Mouse (Mus musculus) ES-E14 (cell line): ENCODE data around the gene Fam122a. TPM values are rescaled to one million over a fixed set of nuclear protein-coding genes. Genes with fewer than 3 reads are reported as not detected.

ENCODE experiments used
- DNase-seq: peaks from one replicate; pipeline ENCODE4 v3.0.0-alpha.2; 2013; ENCODE audit warnings: low read depth, low spot score
- H3K27ac ChIP-seq: 2 replicates; pipeline ENCODE4 v1.5.1; 2012; ENCODE audit warnings: low read depth, mild to moderate bottlenecking, low read length, moderate library complexity, mixed read lengths; ENCODE audit not compliant: poor library complexity, insufficient read depth, severe bottlenecking
- H3K36me3 ChIP-seq: 2 replicates; pipeline ENCODE4 v1.6.1; 2012; ENCODE audit warnings: mild to moderate bottlenecking, low read length, moderate library complexity, mixed read lengths; ENCODE audit not compliant: control insufficient read depth, poor library complexity, insufficient read depth, severe bottlenecking
- H3K4me1 ChIP-seq, 2 experiments: fragments of 150-350 bp in 1 of 2; sonication (generic) in 1 of 2; 2 replicates each; pipeline ENCODE4 v1.6.1; 2012; ENCODE audit warnings: low read length in 2 of 2, mild to moderate bottlenecking in 1 of 2, mixed read lengths in 1 of 2; ENCODE audit not compliant: control insufficient read depth in 2 of 2, insufficient read depth in 2 of 2, poor library complexity in 1 of 2
- H3K4me3 ChIP-seq, 2 experiments: fragments of 150-350 bp in 1 of 2; sonication (generic) in 1 of 2; 2 replicates each; pipeline ENCODE4 v1.5.1; 2012; ENCODE audit warnings: low read length in 2 of 2, low read depth in 1 of 2, mild to moderate bottlenecking in 1 of 2, mixed read lengths in 1 of 2; ENCODE audit not compliant: insufficient read depth in 1 of 2, poor library complexity in 1 of 2, severe bottlenecking in 1 of 2
- H3K9ac ChIP-seq: 2 replicates; pipeline ENCODE4 v1.6.1; 2012; ENCODE audit warnings: low read depth, mild to moderate bottlenecking, low read length, mixed read lengths; ENCODE audit not compliant: poor library complexity, insufficient read depth, severe bottlenecking
- H3K9me3 ChIP-seq: fragments of 150-350 bp; sonication (generic); 2 replicates; pipeline ENCODE4 v1.6.1; 2012; ENCODE audit warnings: low read depth, mild to moderate bottlenecking, low read length; ENCODE audit not compliant: control insufficient read depth, insufficient read depth
- CHD2 ChIP-seq: IDR thresholded peaks from 2 replicates; pipeline ENCODE4 v1.6.1; 2014; ENCODE audit warnings: mild to moderate bottlenecking, low read depth, low read length, inconsistent platforms
- HCFC1 ChIP-seq: IDR thresholded peaks from 2 replicates; pipeline ENCODE4 v1.6.1; 2012; ENCODE audit warnings: low read length, inconsistent platforms, borderline replicate concordance; ENCODE audit not compliant: insufficient read depth
- MAFK ChIP-seq: IDR thresholded peaks from 2 replicates; pipeline ENCODE4 v1.6.1; 2014; ENCODE audit warnings: mild to moderate bottlenecking, low read depth, low read length, inconsistent platforms; ENCODE audit not compliant: insufficient read depth
- ZC3H11A ChIP-seq: IDR thresholded peaks from 2 replicates; pipeline ENCODE4 v1.6.1; 2012; ENCODE audit warnings: low read depth, mild to moderate bottlenecking, inconsistent platforms, low read length, borderline replicate concordance
- ZNF384 ChIP-seq: IDR thresholded peaks from 2 replicates; pipeline ENCODE4 v1.6.1; 2012; ENCODE audit warnings: low read depth, low read length, inconsistent platforms
- in situ Hi-C, 2 experiments: fragments of 600-800 bp; cut with MboI; formaldehyde crosslinking; loops; one replicate each; pipeline ENCODE4 v1.15.1; 2025; ENCODE audit warnings: low sequenced_read_pairs in 2 of 2, inconsistent platforms in 1 of 2; ENCODE audit not compliant: unreplicated experiment in 2 of 2
- total RNA-seq: library from RNA; depleted of rRNA; stranded (reverse); fragments of 300-350 nt; gene quantifications from 2 replicates; pipeline ENCODE4 v1.2.3, GENCODE M21; 2012

Gene Fam122a
- total RNA-seq, 1 experiment = 2.4 TPM

GRCm38 (mm10) chr19:24499291-24499690 is 22.1 kb upstream of the Fam122a start:
- H3K4me3 ChIP-seq = no peak overlapping the region
- peaks cover 2 to 14% of the 10 kb centered on the region in 2 experiments; a peak in 2 of 4 replicates for H3K4me1 ChIP-seq
- no peak for TF ChIP-seq ZC3H11A
- TF ChIP-seq MAFK = no peak
- TF ChIP-seq ZNF384 = no peak
- TF ChIP-seq CHD2 = no peak
- no peak for TF ChIP-seq HCFC1
- H3K27ac ChIP-seq = no peak overlapping the region
- no peaks in the 10 kb centered on the region for H3K9me3 ChIP-seq
- in situ Hi-C loops = no loop called here
- no peaks in the 10 kb centered on the region for H3K36me3 ChIP-seq
- H3K9ac ChIP-seq = no peak overlapping the region
- no peak for DNase-seq

GRCm38 (mm10) chr19:24493887-24494286 is 16.7 kb upstream of the Fam122a start:
- no peak for DNase-seq
- Histone ChIP-seq H3K27ac (no peak overlapping the region), H3K9ac (no peak overlapping the region), H3K4me1 (peaks cover 12 to 15% of the 10 kb centered on the region in 2 experiments), H3K9me3 (no peaks in the 10 kb centered on the region), H3K36me3 (no peaks in the 10 kb centered on the region), H3K4me3 (no peak overlapping the region)
- TF ChIP-seq CHD2 (no peak), ZC3H11A (no peak), HCFC1 (no peak), MAFK (no peak), ZNF384 (no peak)
- in situ Hi-C loops = no loop called here

- Histone ChIP-seq H3K36me3 (no peaks in the 10 kb centered on the region), H3K27ac (peak overlapping the region; percentile 66), H3K4me3 (peak overlapping the region in 1 of 2 experiments; percentile 0; a peak in 1 of 4 replicates), H3K9ac (no peak overlapping the region), H3K4me1 (peaks cover 12 to 15% of the 10 kb centered on the region in 2 experiments), H3K9me3 (no peaks in the 10 kb centered on the region)
- TF ChIP-seq MAFK (no peak), ZC3H11A (no peak), ZNF384 (peak; percentile 92)
- DNase-seq = peak; percentile 70
- in situ Hi-C loops = no loop called here
Measured at GRCm38 (mm10) chr19:24491824-24492223, 14.7 kb upstream of the Fam122a start.

GRCm38 (mm10) chr19:24490275-24490674 is 13.1 kb upstream of the Fam122a start:
- in situ Hi-C loops = no loop called here
- H3K4me3 ChIP-seq = no peak overlapping the region
- H3K36me3 ChIP-seq = no peaks in the 10 kb centered on the region
- no peak overlapping the region for H3K9ac ChIP-seq
- H3K4me1 ChIP-seq = peaks cover 11 to 13% of the 10 kb centered on the region in 2 experiments
- TF ChIP-seq MAFK (no peak), HCFC1 (no peak), ZNF384 (no peak), CHD2 (no peak), ZC3H11A (no peak)
- no peaks in the 10 kb centered on the region for H3K9me3 ChIP-seq
- no peak for DNase-seq
- H3K27ac ChIP-seq = no peak overlapping the region

DNA sequence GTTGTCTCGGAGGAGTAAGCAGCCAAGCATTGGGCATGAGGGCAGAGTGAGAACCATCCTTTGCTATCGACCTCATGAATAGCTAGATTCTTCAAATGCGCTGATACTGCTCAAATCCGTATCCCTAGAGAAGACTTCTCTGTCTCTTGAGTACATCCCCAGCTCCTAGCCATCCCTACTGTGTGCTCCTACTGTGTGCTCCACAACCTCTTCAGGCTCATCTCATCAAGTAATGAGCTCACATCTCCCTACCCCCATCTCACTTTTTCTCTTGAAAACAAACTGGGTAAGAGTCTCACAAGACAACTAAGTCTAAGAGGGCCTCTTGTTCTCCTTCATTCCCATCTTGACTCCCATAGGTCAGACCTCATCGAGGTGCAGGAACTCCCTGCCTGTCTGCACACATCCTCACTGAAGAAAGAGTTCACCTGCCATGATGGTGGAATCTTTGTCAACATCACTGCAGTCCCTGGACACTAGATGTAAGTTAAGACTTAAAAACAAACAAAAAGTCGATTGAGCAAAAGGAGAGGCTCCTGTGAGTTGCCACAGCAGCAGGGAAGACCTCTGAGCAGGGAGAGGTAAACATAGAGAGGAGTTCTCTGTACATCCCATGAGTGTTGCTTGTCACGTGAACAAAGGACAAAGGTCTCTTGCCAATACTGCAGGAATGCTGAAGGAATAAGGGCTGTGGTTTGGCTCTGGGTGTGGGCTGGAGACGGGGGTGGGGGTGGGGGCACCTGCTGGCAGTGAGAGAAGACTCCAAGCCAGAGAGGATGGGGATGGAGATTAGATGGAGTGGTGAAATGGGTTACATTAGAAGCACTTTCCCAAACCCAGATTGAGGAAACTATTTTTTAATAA is 9.5 kb upstream of the Fam122a start:
- TF ChIP-seq ZNF384 (no peak), HCFC1 (no peak), ZC3H11A (no peak), CHD2 (no peak), MAFK (no peak)
- H3K9ac ChIP-seq = no peak overlapping the region
- peaks cover 0 to 7% of the 10 kb centered on the region in 2 experiments; a peak in 3 of 4 replicates for H3K4me1 ChIP-seq
- DNase-seq = no peak
- no peak overlapping the region for H3K4me3 ChIP-seq
- H3K36me3 ChIP-seq = no peaks in the 10 kb centered on the region
- H3K9me3 ChIP-seq = no peaks in the 10 kb centered on the region
- in situ Hi-C loops = no loop called here
- no peak overlapping the region for H3K27ac ChIP-seq
